Mouse (Mus musculus): Measurements from ENCODE around the gene Rnf223. TPM values are rescaled to one million over a fixed set of nuclear protein-coding genes. Genes with fewer than 3 reads are reported as not detected.

Gene Rnf223
- total RNA-seq, 1 experiment, result 1.7 TPM

- H3K9me3 ChIP-seq (ENCODE audit: control insufficient read depth, insufficient read depth, low read depth, low read length), result no peaks in the 10 kb centered on the region
- in situ Hi-C loops (cut with MboI; ENCODE audit: low sequenced_read_pairs in 2 of 2, unreplicated experiment in 2 of 2), result no loop called here
- peaks cover 5 to 13% of the 10 kb centered on the region in 2 experiments; a peak in 2 of 4 replicates for H3K4me1 ChIP-seq (ENCODE audit: control insufficient read depth in 2 of 2, insufficient read depth in 2 of 2, low read length in 2 of 2, poor library complexity in 1 of 2)
- H3K9ac ChIP-seq (ENCODE audit: insufficient read depth, low read depth, low read length, poor library complexity, severe bottlenecking), result peak overlapping the region; percentile 2; the same call in 1 of the 2 replicates
- no peaks in the 10 kb centered on the region for H3K36me3 ChIP-seq (ENCODE audit: control insufficient read depth, insufficient read depth, low read length, poor library complexity, severe bottlenecking)
- no peak overlapping the region for H3K27ac ChIP-seq (ENCODE audit: insufficient read depth, low read depth, low read length, poor library complexity, severe bottlenecking)
- peak overlapping the region; percentile 3 to 42; a peak in 2 of 4 replicates for H3K4me3 ChIP-seq (ENCODE audit: insufficient read depth in 1 of 2, low read depth in 1 of 2, low read length in 2 of 2, poor library complexity in 1 of 2, severe bottlenecking in 1 of 2)
- DNase-seq (ENCODE audit: low read depth, low spot score), result no peak
- no peak for TF ChIP-seq HCFC1 (IDR thresholded peaks at IDR 0.05; ENCODE audit: borderline replicate concordance, insufficient read depth, low read length)
- TF ChIP-seq CHD2 (IDR thresholded peaks at IDR 0.05; ENCODE audit: low read depth, low read length), result no peak
- TF ChIP-seq ZC3H11A (IDR thresholded peaks at IDR 0.05; ENCODE audit: borderline replicate concordance, low read depth, low read length), result no peak
- TF ChIP-seq ZNF384 (IDR thresholded peaks at IDR 0.05; ENCODE audit: low read depth, low read length), result no peak
- TF ChIP-seq MAFK (IDR thresholded peaks at IDR 0.05; ENCODE audit: insufficient read depth, low read depth, low read length), result no peak
Measured at GRCm38 (mm10) chr4:156133334-156133733, 3.0 kb downstream of the Rnf223 start.

GRCm38 (mm10) chr4:156133943-156134605 lies 3.8 kb downstream of the Rnf223 start:
- Histone ChIP-seq H3K4me3 (ENCODE audit: insufficient read depth in 1 of 2, low read depth in 1 of 2, low read length in 2 of 2, poor library complexity in 1 of 2, severe bottlenecking in 1 of 2) (peak overlapping the region; percentile 3 to 42; a peak in 2 of 4 replicates), H3K9ac (ENCODE audit: insufficient read depth, low read depth, low read length, poor library complexity, severe bottlenecking) (peak overlapping the region; percentile 2), H3K27ac (ENCODE audit: insufficient read depth, low read depth, low read length, poor library complexity, severe bottlenecking) (no peak overlapping the region), H3K4me1 (ENCODE audit: control insufficient read depth in 2 of 2, insufficient read depth in 2 of 2, low read length in 2 of 2, poor library complexity in 1 of 2) (peaks cover 5 to 13% of the 10 kb centered on the region in 2 experiments; a peak in 2 of 4 replicates), H3K36me3 (ENCODE audit: control insufficient read depth, insufficient read depth, low read length, poor library complexity, severe bottlenecking) (no peaks in the 10 kb centered on the region), H3K9me3 (ENCODE audit: control insufficient read depth, insufficient read depth, low read depth, low read length) (no peaks in the 10 kb centered on the region)
- TF ChIP-seq ZC3H11A (IDR thresholded peaks at IDR 0.05; ENCODE audit: borderline replicate concordance, low read depth, low read length) (no peak), MAFK (IDR thresholded peaks at IDR 0.05; ENCODE audit: insufficient read depth, low read depth, low read length) (0 out of 2 replicates have a peak, but pooled peaks have one; percentile 6)
- DNase-seq (ENCODE audit: low read depth, low spot score), result no peak
- in situ Hi-C loops (cut with MboI; ENCODE audit: low sequenced_read_pairs in 2 of 2, unreplicated experiment in 2 of 2), result no loop called here

GRCm38 (mm10) chr4:156135112-156135511 lies 4.8 kb downstream of the Rnf223 start:
- no peak overlapping the region for H3K27ac ChIP-seq (ENCODE audit: insufficient read depth, low read depth, low read length, poor library complexity, severe bottlenecking)
- in situ Hi-C loops (cut with MboI; ENCODE audit: low sequenced_read_pairs in 2 of 2, unreplicated experiment in 2 of 2), result no loop called here
- H3K9me3 ChIP-seq (ENCODE audit: control insufficient read depth, insufficient read depth, low read depth, low read length), result no peaks in the 10 kb centered on the region
- TF ChIP-seq ZNF384 (IDR thresholded peaks at IDR 0.05; ENCODE audit: low read depth, low read length) (no peak), HCFC1 (IDR thresholded peaks at IDR 0.05; ENCODE audit: borderline replicate concordance, insufficient read depth, low read length) (no peak), ZC3H11A (IDR thresholded peaks at IDR 0.05; ENCODE audit: borderline replicate concordance, low read depth, low read length) (no peak), MAFK (IDR thresholded peaks at IDR 0.05; ENCODE audit: insufficient read depth, low read depth, low read length) (no peak), CHD2 (IDR thresholded peaks at IDR 0.05; ENCODE audit: low read depth, low read length) (no peak)
- no peak for DNase-seq (ENCODE audit: low read depth, low spot score)
- H3K9ac ChIP-seq (ENCODE audit: insufficient read depth, low read depth, low read length, poor library complexity, severe bottlenecking), result no peak overlapping the region
- peak overlapping the region in 1 of 2 experiments; percentile 1; a peak in 1 of 4 replicates for H3K4me3 ChIP-seq (ENCODE audit: insufficient read depth in 1 of 2, low read depth in 1 of 2, low read length in 2 of 2, poor library complexity in 1 of 2, severe bottlenecking in 1 of 2)
- H3K4me1 ChIP-seq (ENCODE audit: control insufficient read depth in 2 of 2, insufficient read depth in 2 of 2, low read length in 2 of 2, poor library complexity in 1 of 2), result peaks cover 5 to 13% of the 10 kb centered on the region in 2 experiments; a peak in 2 of 4 replicates
- no peaks in the 10 kb centered on the region for H3K36me3 ChIP-seq (ENCODE audit: control insufficient read depth, insufficient read depth, low read length, poor library complexity, severe bottlenecking)

GRCm38 (mm10) chr4:156135801-156136200 lies 5.5 kb downstream of the Rnf223 start:
- no peak overlapping the region for H3K9ac ChIP-seq (ENCODE audit: insufficient read depth, low read depth, low read length, poor library complexity, severe bottlenecking)
- TF ChIP-seq ZC3H11A (IDR thresholded peaks at IDR 0.05; ENCODE audit: borderline replicate concordance, low read depth, low read length) (no peak), ZNF384 (IDR thresholded peaks at IDR 0.05; ENCODE audit: low read depth, low read length) (no peak), CHD2 (IDR thresholded peaks at IDR 0.05; ENCODE audit: low read depth, low read length) (no peak), HCFC1 (IDR thresholded peaks at IDR 0.05; ENCODE audit: borderline replicate concordance, insufficient read depth, low read length) (no peak), MAFK (IDR thresholded peaks at IDR 0.05; ENCODE audit: insufficient read depth, low read depth, low read length) (no peak)
- no peak for DNase-seq (ENCODE audit: low read depth, low spot score)
- no peak overlapping the region for H3K27ac ChIP-seq (ENCODE audit: insufficient read depth, low read depth, low read length, poor library complexity, severe bottlenecking)
- in situ Hi-C loops (cut with MboI; ENCODE audit: low sequenced_read_pairs in 2 of 2, unreplicated experiment in 2 of 2), result no loop called here
- no peaks in the 10 kb centered on the region for H3K36me3 ChIP-seq (ENCODE audit: control insufficient read depth, insufficient read depth, low read length, poor library complexity, severe bottlenecking)
- no peaks in the 10 kb centered on the region for H3K9me3 ChIP-seq (ENCODE audit: control insufficient read depth, insufficient read depth, low read depth, low read length)
- no peak overlapping the region for H3K4me3 ChIP-seq (ENCODE audit: insufficient read depth in 1 of 2, low read depth in 1 of 2, low read length in 2 of 2, poor library complexity in 1 of 2, severe bottlenecking in 1 of 2)
- peaks cover 5 to 13% of the 10 kb centered on the region in 2 experiments; a peak in 2 of 4 replicates for H3K4me1 ChIP-seq (ENCODE audit: control insufficient read depth in 2 of 2, insufficient read depth in 2 of 2, low read length in 2 of 2, poor library complexity in 1 of 2)
